Mouse (Mus musculus) megakaryocyte progenitor cell, adult 5-6 weeks (primary cell): ENCODE measurements around the gene Trim31. TPM values are rescaled to one million over a fixed set of nuclear protein-coding genes. Genes with fewer than 3 reads are reported as not detected.

Source experiments
- ATAC-seq: replicated peaks from 2 replicates; pipeline ENCODE4 v1.8.0; 2016; ENCODE audit warnings: mild to moderate bottlenecking, moderate TSS enrichment, inconsistent platforms; ENCODE audit not compliant: poor library complexity
- total RNA-seq, 2 experiments: library from RNA; stranded (forward) in 1 of 2; stranded (reverse) in 1 of 2; fragments of 157-497, 149-512 nt in 1 of 2; fragments of 200-1000 nt in 1 of 2; gene quantifications; 2 replicates each; pipeline versions ENCODE4 v1.2.3 to v1.2.4; 2015 to 2017

The Trim31 gene
- total RNA-seq, 2 experiments from 2014 or later = not detected

GRCm38 (mm10) chr17:36942791-36943471 lies 45.0 kb downstream of the Trim31 start, which contains the start of gene Rnf39:
TSS of gene Rnf39 (plus strand) at chr17:36942918.
- peak; percentile 27 for ATAC-seq

GRCm38 (mm10) chr17:36943691-36944090 lies 45.8 kb downstream of the Trim31 start:
- no peak for ATAC-seq

DNA sequence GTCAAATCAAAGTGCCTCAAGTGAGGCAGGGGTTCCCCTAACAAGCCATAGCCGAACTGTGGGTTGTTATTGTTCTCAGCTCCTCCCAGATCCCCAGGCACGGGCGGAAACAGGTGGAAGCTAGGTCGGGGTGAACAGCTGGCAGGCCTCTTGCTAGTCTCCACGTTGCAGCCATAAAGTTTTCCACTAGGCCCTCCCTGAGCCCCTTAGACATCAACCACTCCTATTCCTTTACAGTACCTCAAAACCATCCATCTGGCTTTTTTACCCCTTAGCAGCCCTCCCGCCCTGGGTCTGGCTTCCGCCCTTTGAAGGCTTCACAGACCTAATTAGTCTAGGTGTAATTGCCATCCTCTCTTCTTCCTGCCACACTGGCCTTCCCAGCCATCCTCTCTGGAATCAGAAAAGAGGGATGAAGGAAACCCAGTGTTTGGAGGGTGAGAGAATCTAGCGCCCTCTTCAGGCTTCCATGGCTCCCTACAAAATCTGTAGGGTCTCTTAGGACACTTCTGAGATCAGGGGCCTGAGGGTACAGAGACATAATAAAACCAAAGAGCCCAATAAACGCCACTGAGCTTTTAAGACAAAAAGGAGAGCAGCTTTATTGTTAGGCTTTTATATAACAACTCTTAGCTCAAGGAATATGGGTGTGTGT lies 46.3 kb downstream of the Trim31 start:
- no peak for ATAC-seq

- peak; percentile 7; the same call in 1 of the 2 replicates for ATAC-seq
These were observed 49.3 kb downstream of the Trim31 start for GRCm38 (mm10) chr17:36947051-36947819.

DNA sequence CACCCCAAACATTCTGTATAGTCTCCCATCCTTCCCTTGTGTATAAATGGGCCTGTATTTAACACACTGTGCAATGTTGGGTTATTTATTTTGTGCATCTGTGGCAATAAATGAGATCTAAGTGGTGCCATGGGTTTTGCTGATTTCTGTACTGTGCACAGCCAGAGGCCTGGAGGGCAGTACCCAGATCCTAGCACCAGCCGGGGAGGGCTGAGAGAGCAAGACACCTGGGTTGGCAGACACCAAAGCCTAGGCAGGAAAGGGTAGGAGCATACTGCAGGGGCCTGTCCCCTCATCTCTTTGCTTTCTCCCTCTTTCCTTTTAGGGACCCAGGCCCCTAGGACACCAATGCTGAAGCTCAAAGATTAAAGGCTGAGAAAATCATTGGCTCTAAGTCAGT lies 50.4 kb downstream of the Trim31 start:
- no peak for ATAC-seq

DNA sequence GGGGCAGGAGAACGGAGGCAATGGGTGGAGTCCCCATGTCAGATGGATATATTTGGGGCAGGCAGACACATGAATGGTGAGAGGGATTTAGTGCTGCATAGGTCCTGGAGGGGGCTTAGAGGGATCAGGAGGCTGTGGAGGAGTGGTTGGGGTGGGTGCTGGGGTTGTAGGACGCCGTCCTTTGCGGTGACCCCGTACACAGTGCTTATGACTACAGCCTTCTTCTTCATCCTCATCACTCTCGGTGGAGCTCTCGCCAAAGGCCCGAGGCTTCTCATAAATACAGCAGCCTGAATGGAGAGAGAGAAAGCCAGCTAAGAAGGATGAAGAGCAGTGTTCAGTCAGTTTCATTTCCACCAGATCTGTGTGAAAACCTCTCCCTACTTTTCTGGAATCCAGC lies 51.3 kb downstream of the Trim31 start:
- ATAC-seq = no peak

GRCm38 (mm10) chr17:36950981-36951947 lies 53.3 kb downstream of the Trim31 start, which contains the start of gene Ppp1r11:
TSS of gene Ppp1r11 (minus strand) at chr17:36951741.
- peak; percentile 96 for ATAC-seq

DNA sequence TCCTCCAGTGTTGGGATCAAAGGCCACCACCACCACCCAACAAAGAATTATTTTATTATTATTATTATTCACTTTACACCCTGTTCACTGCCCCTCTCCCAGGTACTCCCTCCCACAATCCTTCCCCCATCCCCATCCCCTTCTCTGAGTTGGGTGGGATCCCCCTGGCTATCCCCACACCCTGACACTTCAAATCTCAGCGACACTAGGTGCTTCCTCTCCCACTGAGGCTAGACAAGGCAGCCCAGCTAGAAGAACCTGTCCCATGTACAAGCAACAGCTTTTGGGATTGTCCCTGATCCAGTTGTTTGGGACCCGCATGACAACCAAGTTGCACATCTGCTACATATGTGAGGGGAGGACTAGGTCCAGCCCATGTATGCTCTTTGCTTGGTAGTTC lies 54.7 kb downstream of the Trim31 start:
- ATAC-seq = no peak

DNA sequence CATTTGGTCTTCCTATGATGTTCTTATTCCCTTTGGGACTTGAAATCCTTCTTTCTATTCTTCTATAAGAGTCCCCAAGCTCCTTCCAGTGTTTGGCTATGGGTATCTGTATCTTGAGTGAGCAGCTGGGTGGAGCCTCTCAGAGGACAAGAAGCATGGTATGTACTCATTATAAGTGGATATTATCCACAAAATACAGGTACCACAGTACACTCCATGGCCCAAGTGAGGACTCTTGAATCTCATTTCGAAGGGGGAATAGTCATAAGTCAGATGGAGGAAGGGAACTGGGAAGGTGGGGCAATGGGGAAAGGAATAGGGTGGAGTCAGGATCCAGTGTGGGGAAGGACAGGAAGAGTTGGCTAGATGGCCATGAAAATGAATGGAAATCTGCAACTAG lies 55.1 kb downstream of the Trim31 start:
- ATAC-seq = no peak

DNA sequence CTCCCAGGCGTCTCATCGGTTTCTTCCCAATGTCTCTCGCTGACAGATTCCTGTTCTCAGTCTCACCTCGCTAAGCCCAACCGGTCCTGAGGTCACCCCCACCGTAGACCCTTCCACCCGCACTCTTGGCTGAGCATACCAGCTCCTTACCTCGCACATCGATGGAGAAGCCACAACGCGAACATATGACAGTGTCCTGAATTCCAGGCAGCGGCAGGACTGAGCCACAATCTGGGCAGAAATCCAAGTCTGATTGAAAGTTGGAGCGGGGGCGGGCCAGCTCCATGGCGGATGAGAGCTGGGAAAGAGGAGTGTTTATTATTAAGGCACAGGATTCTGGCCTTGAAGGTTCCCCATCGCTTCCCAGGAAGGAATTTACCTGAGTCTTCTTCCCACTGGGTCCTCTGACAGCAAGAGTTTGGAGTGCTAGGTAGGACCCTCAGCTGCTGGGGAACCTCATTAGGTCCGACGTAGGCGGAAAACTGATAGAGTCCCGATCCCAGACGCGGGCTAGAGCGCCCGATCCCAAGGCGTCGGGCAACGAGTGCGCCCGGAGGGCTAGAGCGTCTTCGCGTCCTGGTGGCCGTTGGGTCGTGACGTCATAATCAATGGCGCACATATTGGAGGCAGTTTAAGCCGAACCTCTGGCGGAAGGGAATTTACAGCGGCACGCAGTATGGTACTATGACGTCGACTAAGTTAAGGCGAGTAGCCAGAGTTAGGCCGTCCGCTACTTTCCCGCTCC lies 60.3 kb downstream of the Trim31 start, which contains the start of the genes Znrd1 and Znrd1as:
Gene Znrd1 (minus strand): TSS at position 561 of the 745 bp plus-strand sequence.
Gene Znrd1as (plus strand): TSS at position 594 of the 745 bp plus-strand sequence.
- ATAC-seq = peak; percentile 99

GRCm38 (mm10) chr17:36958884-36959283 lies 61.0 kb downstream of the Trim31 start:
- ATAC-seq = 0 out of 2 replicates have a peak, but pooled peaks have one; percentile 13

Other genes with a start within 250 kb of the Trim31 start
- gene H2-M1, start 225.9 kb upstream of the Trim31 start, total RNA-seq (2015) = not detected in 2 replicates
- not detected in 2 replicates for gene H2-M1, start 225.9 kb upstream of the Trim31 start, total RNA-seq (2017)
- not detected in 2 replicates for gene H2-M10.5, start 125.2 kb upstream of the Trim31 start, total RNA-seq (2015)
- not detected in 2 replicates for gene H2-M10.5, start 125.2 kb upstream of the Trim31 start, total RNA-seq (2017)
- gene H2-M10.6, start 85.9 kb upstream of the Trim31 start, total RNA-seq (2015) = not detected in 2 replicates
- not detected in 2 replicates for gene H2-M10.6, start 85.9 kb upstream of the Trim31 start, total RNA-seq (2017)
- gene Trim26, start 61.0 kb upstream of the Trim31 start, total RNA-seq (2015) = 12.3 and 13.9 TPM in 2 replicates
- gene Trim26, start 61.0 kb upstream of the Trim31 start, total RNA-seq (2017) = 5.8 and 9.4 TPM in 2 replicates
- gene Trim15, start 30.9 kb upstream of the Trim31 start, total RNA-seq (2015) = not detected in 2 replicates
- gene Trim15, start 30.9 kb upstream of the Trim31 start, total RNA-seq (2017) = not detected in 2 replicates
- 0.24 and 1.8 TPM in 2 replicates for gene Trim10, start 28.5 kb upstream of the Trim31 start, total RNA-seq (2015)
- 1.1 and 2.3 TPM in 2 replicates for gene Trim10, start 28.5 kb upstream of the Trim31 start, total RNA-seq (2017)
- gene Trim40, start 8.0 kb upstream of the Trim31 start, total RNA-seq (2015) = not detected in 2 replicates
- not detected in 2 replicates for gene Trim40, start 8.0 kb upstream of the Trim31 start, total RNA-seq (2017)
- gene Rnf39, start 44.8 kb downstream of the Trim31 start, total RNA-seq (2015) = not detected in 2 replicates
- gene Rnf39, start 44.8 kb downstream of the Trim31 start, total RNA-seq (2017) = not detected in 2 replicates
- gene Ppp1r11, start 53.6 kb downstream of the Trim31 start, total RNA-seq (2015) = 82.1 and 83.5 TPM in 2 replicates
- 57.1 and 87.6 TPM in 2 replicates for gene Ppp1r11, start 53.6 kb downstream of the Trim31 start, total RNA-seq (2017)
- 105 and 108 TPM in 2 replicates for gene Znrd1, start 60.4 kb downstream of the Trim31 start, total RNA-seq (2015)
- 37.2 and 53.9 TPM in 2 replicates for gene Znrd1, start 60.4 kb downstream of the Trim31 start, total RNA-seq (2017)
- 3.3 and 5.5 TPM in 2 replicates for gene Znrd1as, start 60.5 kb downstream of the Trim31 start, total RNA-seq (2015)
- 6.2 and 8.6 TPM in 2 replicates for gene Znrd1as, start 60.5 kb downstream of the Trim31 start, total RNA-seq (2017)
- not detected in 2 replicates for gene 2410137M14Rik, start 83.1 kb downstream of the Trim31 start, total RNA-seq (2015)
- not detected in 2 replicates for gene 2410137M14Rik, start 83.1 kb downstream of the Trim31 start, total RNA-seq (2017)
- gene H2-M5, start 91.4 kb downstream of the Trim31 start, total RNA-seq (2015) = not detected in 2 replicates
- gene H2-M5, start 91.4 kb downstream of the Trim31 start, total RNA-seq (2017) = not detected in 2 replicates
- 0.22 TPM in 1 of 2 replicates, not detected in the other for gene Zfp57, start 103.0 kb downstream of the Trim31 start, total RNA-seq (2015)
- gene Zfp57, start 103.0 kb downstream of the Trim31 start, total RNA-seq (2017) = 0.25 TPM in 1 of 2 replicates, not detected in the other
- not detected in 2 replicates for gene Mog, start 125.3 kb downstream of the Trim31 start, total RNA-seq (2015)
- gene Mog, start 125.3 kb downstream of the Trim31 start, total RNA-seq (2017) = not detected in 2 replicates
- gene Gabbr1, start 147.8 kb downstream of the Trim31 start, total RNA-seq (2015) = 2.6 and 4.3 TPM in 2 replicates
- gene Gabbr1, start 147.8 kb downstream of the Trim31 start, total RNA-seq (2017) = 0.25 and 0.91 TPM in 2 replicates
- not detected in 2 replicates for gene Olfr90, start 190.4 kb downstream of the Trim31 start, total RNA-seq (2015)
- not detected in 2 replicates for gene Olfr90, start 190.4 kb downstream of the Trim31 start, total RNA-seq (2017)
- not detected in 2 replicates for gene Olfr91, start 200.2 kb downstream of the Trim31 start, total RNA-seq (2015)
- not detected in 2 replicates for gene Olfr91, start 200.2 kb downstream of the Trim31 start, total RNA-seq (2017)
- gene Olfr92, start 222.0 kb downstream of the Trim31 start, total RNA-seq (2015) = not detected in 2 replicates
- not detected in 2 replicates for gene Olfr92, start 222.0 kb downstream of the Trim31 start, total RNA-seq (2017)